Mouse (Mus musculus) ES-E14 (cell line): ENCODE measurements around the gene Cep295.

Experiments used
- CHD2 ChIP-seq: IDR thresholded peaks from 2 replicates; pipeline ENCODE4 v1.6.1; 2014; ENCODE audit warnings: mild to moderate bottlenecking, low read depth, low read length, inconsistent platforms
- HCFC1 ChIP-seq: IDR thresholded peaks from 2 replicates; pipeline ENCODE4 v1.6.1; 2012; ENCODE audit warnings: low read length, inconsistent platforms, borderline replicate concordance; ENCODE audit not compliant: insufficient read depth
- ZNF384 ChIP-seq: IDR thresholded peaks from 2 replicates; pipeline ENCODE4 v1.6.1; 2012; ENCODE audit warnings: low read depth, low read length, inconsistent platforms

- TF ChIP-seq CHD2, result no peak
- no peak for TF ChIP-seq HCFC1
- no peak for TF ChIP-seq ZNF384
These were observed 79.2 kb downstream of the Cep295 start for GRCm38 (mm10) chr9:15278343-15278742.
